Mouse (Mus musculus) brain, embryonic 14.5 days (tissue): ENCODE data around the gene Sec14l1.

Experiments
- CTCF ChIP-seq: fragments of 200-500 bp; IDR thresholded peaks from 2 replicates; pipeline ENCODE4 v1.5.1; 2012; ENCODE audit warnings: inconsistent platforms, mild to moderate bottlenecking, moderate library complexity, borderline replicate concordance; ENCODE audit not compliant: insufficient read depth, insufficient read length; ENCODE audit errors: extremely low read depth
- POLR2A ChIP-seq: fragments of 200-500 bp; IDR thresholded peaks from 2 replicates; pipeline ENCODE4 v1.6.1; 2012; ENCODE audit warnings: mild to moderate bottlenecking, inconsistent platforms, borderline replicate concordance; ENCODE audit not compliant: poor library complexity, insufficient read depth, insufficient read length, severe bottlenecking; ENCODE audit errors: extremely low read depth

GRCm38 (mm10) chr11:117183299-117183698, 68.3 kb downstream of the Sec14l1 start:
- TF ChIP-seq CTCF = no peak
- TF ChIP-seq POLR2A = no peak
